Mouse (Mus musculus): ENCODE results near the gene Khdc3.
"Not testable (repeated sequence)": the region's sequence is repeated elsewhere in the genome, so short reads cannot be mapped to it uniquely, and the experiment has no call there.

GRCm38 (mm10) chr9:73079349-73079748, 22.3 kb upstream of the Khdc3 start:
- TF ChIP-seq CTCF (IDR thresholded peaks at IDR 0.05; ENCODE audit: low read depth, low read length); POLR2A (IDR thresholded peaks at IDR 0.05; ENCODE audit: insufficient read depth, low read length): not testable (repeated sequence)
